Mouse (Mus musculus) CD4-positive naive resting alpha-beta T cell, adult 76 days (primary cell): Measurements from ENCODE around the gene Sco2. TPM values are rescaled to one million over a fixed set of nuclear protein-coding genes. Genes with fewer than 3 reads are reported as not detected.

ENCODE experiments used
- total RNA-seq: library from RNA; stranded (reverse); gene quantifications from one replicate; pipeline ENCODE4 v1.2.4, GENCODE M21; 2023

The Sco2 gene
- total RNA-seq: 18.0 TPM

DNA sequence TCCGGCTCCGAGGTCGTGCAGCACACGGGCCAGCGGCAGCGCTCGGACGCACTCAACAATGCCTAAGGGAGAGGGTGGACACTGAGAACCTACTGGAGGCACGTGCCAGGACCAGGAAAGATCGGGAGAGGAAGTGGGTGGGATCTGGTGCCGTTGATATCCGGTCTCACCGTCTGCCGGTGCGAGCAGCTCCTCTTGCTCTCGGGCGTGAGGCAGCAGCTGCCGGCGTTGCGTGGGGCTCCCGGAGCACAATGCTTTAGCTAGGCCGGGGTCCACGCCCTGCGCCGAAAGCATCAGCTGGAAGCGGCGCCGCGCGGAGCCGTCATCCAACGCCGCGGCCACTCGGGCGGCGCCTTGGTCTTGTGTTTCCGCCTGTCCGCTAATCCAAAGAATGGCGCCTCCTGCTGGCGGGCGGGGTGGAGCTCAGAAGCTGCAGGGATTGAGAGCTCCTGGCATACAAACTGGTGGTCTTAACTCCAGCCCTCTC is at the start of gene Sco2:
Sco2 (minus strand) TSS at position 85 of the 487 bp plus-strand sequence.

DNA sequence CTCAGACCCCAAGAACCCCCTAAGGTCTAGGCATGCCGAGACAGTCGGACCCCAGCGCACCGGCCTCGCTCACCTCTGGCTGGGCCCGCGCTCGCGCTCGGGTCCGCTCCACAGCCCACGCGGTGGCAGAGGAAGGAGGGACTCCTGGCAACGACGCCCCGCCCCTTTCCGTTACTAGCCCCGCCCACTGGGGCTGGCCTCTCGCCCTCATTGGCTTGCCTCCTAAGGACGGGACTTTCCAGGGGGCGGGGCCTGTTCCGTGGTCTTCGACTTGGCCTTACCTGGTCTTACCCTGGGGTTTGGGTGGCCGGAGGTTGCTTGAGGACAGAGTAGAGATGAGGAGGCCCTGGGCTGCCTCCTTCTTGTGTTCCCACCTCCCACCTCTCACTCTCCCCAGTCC is 36.5 kb upstream of the Sco2 start, which contains the start of gene Syce3:
Syce3 (minus strand) TSS at position 386 of the 400 bp plus-strand sequence.

DNA sequence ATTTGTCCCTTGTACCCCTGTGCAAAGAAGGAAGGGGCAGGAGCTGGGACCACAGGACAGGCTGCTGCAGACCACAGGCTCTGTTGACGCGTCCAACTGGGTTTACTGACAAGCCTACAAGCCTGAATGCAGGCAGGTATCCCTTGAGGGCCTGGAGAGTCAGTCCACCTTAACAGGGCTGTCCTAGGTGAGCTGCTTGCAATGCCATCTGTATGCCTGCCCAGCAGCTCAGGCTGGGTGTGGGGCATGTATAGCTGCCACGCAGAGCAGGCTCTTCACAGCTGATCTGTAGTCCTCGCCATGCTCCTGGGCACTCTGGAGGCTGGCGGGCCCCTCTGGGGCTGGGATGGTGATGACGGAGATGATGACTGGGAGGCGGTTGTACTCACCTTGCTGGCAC is 11.0 kb upstream of the Sco2 start, which contains the start of gene Klhdc7b:
Klhdc7b (plus strand) TSS at position 301 of the 400 bp plus-strand sequence.

DNA sequence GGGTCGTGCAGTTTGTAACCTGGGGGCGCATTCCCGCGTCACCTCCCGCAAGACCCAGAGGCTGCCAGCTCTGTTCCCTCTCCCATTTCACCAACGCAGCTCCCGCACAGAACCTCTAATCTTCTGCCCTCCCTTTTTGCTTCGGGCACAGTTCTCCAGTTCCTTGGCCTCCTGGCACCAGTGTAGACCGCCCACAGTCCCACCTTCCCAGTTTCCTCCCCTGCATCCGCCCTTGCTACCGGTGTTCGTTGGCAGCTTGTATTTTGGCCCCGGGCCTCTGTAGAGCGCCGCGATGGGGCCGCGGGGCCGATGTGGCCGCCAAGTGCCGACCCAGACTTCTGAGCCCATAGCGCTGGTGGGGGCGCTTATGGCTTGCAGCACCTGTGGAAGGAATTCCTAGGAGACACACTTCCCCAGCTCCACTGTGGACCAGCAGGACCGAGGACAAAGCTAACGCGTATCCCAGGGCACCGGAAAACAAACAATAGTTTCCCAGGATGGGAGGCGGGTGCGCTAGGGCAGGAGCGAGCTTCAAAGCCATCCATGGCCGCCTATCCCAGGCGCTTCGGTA is 5.3 kb upstream of the Sco2 start, which contains the start of gene Odf3b:
Odf3b (minus strand) TSS at position 452 of the 571 bp plus-strand sequence.

DNA sequence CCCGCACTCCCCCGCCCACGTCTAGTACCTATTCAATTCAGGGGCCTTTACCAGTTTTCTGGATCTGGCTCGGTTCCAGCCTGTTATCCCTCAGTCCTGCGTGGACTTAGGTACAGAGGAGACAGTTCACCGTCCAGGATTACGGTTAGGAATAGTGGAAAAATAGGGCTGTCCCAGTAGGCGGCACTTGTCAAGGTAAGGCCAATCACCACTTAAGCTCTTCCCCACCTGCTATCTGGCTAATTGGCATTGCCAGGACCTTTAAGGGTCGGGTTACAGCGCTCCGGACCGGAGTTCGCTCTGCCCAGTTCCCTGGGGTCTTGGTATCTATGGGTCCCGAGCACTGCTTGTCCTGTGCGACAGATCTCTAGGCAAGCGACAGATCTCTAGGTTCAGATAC is 3.3 kb upstream of the Sco2 start, which contains the start of gene Tymp:
Tymp (minus strand) TSS at position 83 of the 400 bp plus-strand sequence.

DNA sequence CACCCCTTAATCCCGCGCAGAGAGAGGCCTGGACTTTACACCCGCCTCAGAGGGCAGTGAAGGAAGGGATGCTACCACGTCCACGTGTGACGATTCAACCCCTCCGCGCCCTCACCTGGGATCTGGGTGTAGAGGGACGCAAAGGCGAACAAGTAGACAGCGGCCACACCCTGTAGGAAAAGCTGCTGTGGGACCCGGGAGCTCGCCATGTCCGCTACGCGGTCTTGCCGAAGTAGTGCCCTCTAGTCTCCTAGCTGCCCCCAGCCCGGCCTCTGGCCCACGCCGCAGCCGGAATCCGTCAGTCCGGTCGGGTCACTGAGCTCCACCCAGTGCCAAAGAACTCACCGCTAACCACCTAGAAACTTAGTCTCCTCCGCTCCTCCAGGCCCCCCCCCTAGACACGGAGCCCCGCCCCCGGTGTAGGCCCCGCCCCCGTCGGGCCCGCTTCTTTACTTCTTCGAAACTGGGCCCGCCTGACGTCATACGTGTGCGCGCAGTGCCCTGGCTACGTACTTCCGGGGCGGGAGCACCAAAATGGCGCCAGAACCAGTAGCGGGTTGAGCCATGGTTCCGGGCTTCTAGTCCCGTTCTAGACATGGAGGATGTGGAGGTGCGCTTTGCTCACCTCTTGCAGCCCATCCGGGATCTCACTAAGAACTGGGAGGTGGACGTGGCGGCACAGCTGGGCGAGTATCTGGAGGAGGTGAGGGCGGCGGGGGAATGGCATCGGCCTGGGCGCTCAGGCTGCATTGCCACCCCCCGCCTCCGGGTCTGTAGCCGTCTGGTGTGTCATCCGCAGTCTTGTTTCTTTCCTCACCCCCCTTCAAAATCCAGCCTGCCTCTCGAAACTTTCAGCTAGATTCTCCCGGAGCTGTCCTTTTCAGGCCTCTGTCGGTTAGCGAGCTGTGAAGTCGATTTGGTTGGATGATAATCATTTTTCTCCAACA is 18.1 kb downstream of the Sco2 start, which contains the start of the genes Lmf2 and Ncaph2:
Lmf2 (minus strand) TSS at position 419 of the 947 bp plus-strand sequence.
Ncaph2 (plus strand) TSS at position 479 of the 947 bp plus-strand sequence.

DNA sequence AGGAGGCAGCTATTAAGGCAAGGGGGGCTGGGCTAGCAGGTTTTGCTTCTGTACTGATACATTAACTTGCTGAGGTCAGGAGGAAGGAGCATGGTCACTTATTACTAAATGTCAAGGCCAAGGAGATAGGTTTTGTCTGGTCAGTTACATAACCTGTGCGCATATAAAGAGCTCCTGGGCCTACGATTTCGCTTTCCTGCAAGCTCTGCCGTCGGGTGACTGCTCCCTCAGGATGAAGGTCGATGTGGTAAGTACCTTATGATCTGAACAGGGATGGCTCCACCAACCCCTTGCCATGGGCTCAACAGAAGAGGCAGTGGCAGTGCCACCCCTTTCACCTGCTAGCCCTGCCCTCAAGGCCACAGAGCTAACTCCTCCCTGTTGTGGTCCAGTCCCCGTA is 39.4 kb downstream of the Sco2 start, which contains the start of gene Miox:
Miox (plus strand) TSS at position 128 of the 400 bp plus-strand sequence.

DNA sequence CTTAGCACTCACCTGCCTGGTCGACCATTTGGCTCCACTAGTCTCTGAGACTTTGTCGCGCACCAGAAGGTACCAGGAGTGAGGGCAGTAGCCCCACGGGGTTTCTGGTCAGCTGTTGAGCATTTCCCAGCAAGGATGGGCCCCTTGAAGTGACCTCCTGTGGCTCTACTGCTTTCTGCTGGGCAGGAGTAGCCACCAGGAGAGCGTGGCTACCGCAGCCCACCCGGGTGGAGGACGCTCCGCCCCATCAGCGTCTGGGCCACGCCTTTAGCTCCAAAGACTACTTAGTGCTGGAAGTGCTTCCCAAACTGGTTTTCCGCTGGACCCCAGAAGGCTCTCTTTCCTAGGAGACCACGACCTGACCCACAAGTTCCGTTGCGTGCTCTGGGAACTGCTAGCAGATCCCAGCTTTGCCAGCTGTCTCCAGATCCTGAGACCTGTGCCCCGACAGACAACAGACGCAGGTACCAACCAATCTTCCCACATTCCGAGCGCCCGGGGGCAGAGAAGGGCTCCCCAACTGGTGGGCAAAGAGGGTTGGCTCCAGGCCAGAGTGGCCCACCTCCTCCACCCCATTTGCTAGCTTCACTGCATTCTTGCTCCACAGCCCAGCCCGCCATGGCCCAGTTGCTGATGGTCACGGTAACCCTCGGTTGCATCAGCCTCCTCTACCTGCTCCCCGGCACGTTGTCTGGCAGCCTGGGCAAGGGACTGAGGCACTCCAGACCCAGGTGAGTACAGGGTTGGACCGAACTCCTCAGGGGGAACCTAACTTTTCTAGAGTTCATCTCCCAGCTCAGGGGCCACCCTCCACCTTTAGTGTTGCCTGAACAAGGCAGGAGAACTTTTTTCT is 50.8 kb downstream of the Sco2 start, which contains the start of gene Adm2:
Adm2 (plus strand) TSS at position 51 of the 853 bp plus-strand sequence.

Other genes starting within 250 kb of the Sco2 start
- gene Hdac10, start 245.1 kb downstream of the Sco2 start, total RNA-seq: 25.4 TPM
- gene Mapk12, start 233.1 kb downstream of the Sco2 start, total RNA-seq: 3.9 TPM
- gene Mapk11, start 224.2 kb downstream of the Sco2 start, total RNA-seq: 26.2 TPM
- 2.8 TPM for gene Plxnb2, start 193.1 kb downstream of the Sco2 start, total RNA-seq
- gene Dennd6b, start 177.3 kb downstream of the Sco2 start, total RNA-seq: 21.9 TPM
- 52.2 TPM for gene Ppp6r2, start 162.3 kb downstream of the Sco2 start, total RNA-seq
- gene Sbf1, start 58.5 kb downstream of the Sco2 start, total RNA-seq: 395 TPM
- gene Adm2, start 51.1 kb downstream of the Sco2 start, total RNA-seq: not detected
- not detected for gene Miox, start 39.4 kb downstream of the Sco2 start, total RNA-seq
- 29.6 TPM for gene Lmf2, start 18.2 kb downstream of the Sco2 start, total RNA-seq
- gene Ncaph2, start 18.1 kb downstream of the Sco2 start, total RNA-seq: 113 TPM
- 0.56 TPM for gene Tymp, start 3.2 kb upstream of the Sco2 start, total RNA-seq
- not detected for gene Odf3b, start 5.4 kb upstream of the Sco2 start, total RNA-seq
- not detected for gene Klhdc7b, start 11.1 kb upstream of the Sco2 start, total RNA-seq
- not detected for gene Syce3, start 36.7 kb upstream of the Sco2 start, total RNA-seq
- 8.1 TPM for gene Cpt1b, start 52.0 kb upstream of the Sco2 start, total RNA-seq
- gene C730034F03Rik, start 55.7 kb upstream of the Sco2 start, total RNA-seq: 7.5 TPM
- 0.62 TPM for gene Gm44502, start 55.9 kb upstream of the Sco2 start, total RNA-seq
- gene Chkb, start 56.1 kb upstream of the Sco2 start, total RNA-seq: 220 TPM
- not detected for gene Mapk8ip2, start 80.1 kb upstream of the Sco2 start, total RNA-seq
- 15.0 TPM for gene Arsa, start 103.6 kb upstream of the Sco2 start, total RNA-seq
- gene Shank3, start 125.8 kb upstream of the Sco2 start, total RNA-seq: 0.32 TPM
- not detected for gene Acr, start 194.5 kb upstream of the Sco2 start, total RNA-seq
- 1.4 TPM for gene Rabl2, start 218.1 kb upstream of the Sco2 start, total RNA-seq